Mouse (Mus musculus) G1E (cell line): ENCODE measurements around the gene Medag.

Experiments used
- CTCF ChIP-seq: IDR thresholded peaks from 2 replicates; pipeline ENCODE4 v1.5.1; 2012; ENCODE audit warnings: low read depth, low read length, inconsistent platforms, mixed read lengths
- GATA1 ChIP-seq: IDR thresholded peaks from 2 replicates; pipeline ENCODE4 v1.6.1; 2012; ENCODE audit warnings: borderline replicate concordance, low read length, inconsistent platforms, mixed read lengths
- GATA2 ChIP-seq: IDR thresholded peaks from 2 replicates; pipeline ENCODE4 v1.6.1; 2012; ENCODE audit warnings: low read depth, low read length, inconsistent platforms, borderline replicate concordance
- POLR2AphosphoS5 ChIP-seq: IDR thresholded peaks from 2 replicates; pipeline ENCODE4 v1.6.1; 2012; ENCODE audit warnings: low read depth, low read length, inconsistent platforms; ENCODE audit not compliant: insufficient replicate concordance

DNA sequence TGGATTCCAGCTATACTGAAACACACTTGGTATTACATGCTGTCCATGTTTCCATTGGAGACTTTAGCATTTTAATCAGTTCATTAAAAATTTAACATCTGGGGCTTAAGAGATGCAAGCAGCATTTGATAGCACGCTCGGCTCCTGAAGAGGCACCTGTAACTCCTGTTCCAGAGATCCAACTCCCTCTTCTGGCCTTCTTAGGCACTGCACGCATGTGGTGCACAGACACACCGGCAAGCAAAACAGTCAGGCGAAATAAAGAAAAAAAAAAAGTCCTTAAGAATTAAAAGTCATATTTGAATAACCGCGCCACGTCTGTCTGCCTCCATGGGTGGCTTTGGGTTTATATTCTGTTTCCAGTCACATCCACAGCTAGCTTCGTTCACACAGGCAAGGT is 62.6 kb downstream of the Medag start:
- TF ChIP-seq GATA1 (no peak), POLR2AphosphoS5 (no peak), GATA2 (no peak), CTCF (no peak)
